ENCODE assay signal across 8 mouse cellular contexts in genomic region chr9:119339558-119340211, GRCm38 (mm10). TPM values are rescaled to one million over a fixed set of nuclear protein-coding genes. Genes with fewer than 3 reads are reported as not detected.
A peak's percentile ranks its signal among the peaks of the same experiment; 100 is the strongest.
DNase-seq lines count a peak whose midpoint lies in the region; ATAC-seq and TF ChIP-seq lines count a peak whose summit lies in the region.

TSS of gene Acaa1a (plus strand) at chr9:119339676.

- H3K27me3 ChIP-seq in embryonic facial prominence, embryonic 13.5 days, result no peaks in the 10 kb centered on the region
- H3K27me3 ChIP-seq in midbrain, postnatal 0 days (ENCODE audit: insufficient read depth, low read length), result no peaks in the 10 kb centered on the region

- under 1% methylated on average over 43 of the region's 43 CpGs for WGBS in embryonic facial prominence, embryonic 13.5 days
- under 1% methylated on average over 43 of the region's 43 CpGs for WGBS in midbrain, postnatal 0 days

- peak; percentile 90 for DNase-seq in A20 (ENCODE audit: low read depth, low spot score)
- DNase-seq in adrenal gland, postnatal 10 days, result peak; percentile 81
- peak; percentile 85 for DNase-seq in heart, adult 8-10 months (ENCODE audit: low spot score)
- DNase-seq in kidney, adult 8-10 months, result peak; percentile 76
- peak; percentile 80 for DNase-seq in liver
- DNase-seq in midbrain, postnatal 0 days (ENCODE audit: low spot score), result peak; percentile 64
- peak; percentile 74 to 84 for DNase-seq in spleen, postnatal 4 days (ENCODE audit: low spot score in 2 of 2)

- ATAC-seq in embryonic facial prominence, embryonic 13.5 days (ENCODE audit: insufficient number of reproducible peaks, insufficient read depth, low FRiP score, low TSS enrichment, low read depth), result no peak
- ATAC-seq in midbrain, postnatal 0 days (ENCODE audit: low FRiP score), result no peak

- peak within 1 kb of the TSS; percentile 81 for H3K4me2 ChIP-seq in embryonic facial prominence, embryonic 13.5 days
- peak within 1 kb of the TSS; percentile 76 for H3K4me2 ChIP-seq in midbrain, postnatal 0 days (ENCODE audit: low read depth, low read length, poor library complexity, severe bottlenecking)

- H3K9me3 ChIP-seq in embryonic facial prominence, embryonic 13.5 days, result no peaks in the 10 kb centered on the region
- H3K9me3 ChIP-seq in midbrain, postnatal 0 days (ENCODE audit: low read length), result no peaks in the 10 kb centered on the region

- peaks cover 19% of the 10 kb centered on the region for H3K36me3 ChIP-seq in embryonic facial prominence, embryonic 13.5 days
- peaks cover 11% of the 10 kb centered on the region for H3K36me3 ChIP-seq in midbrain, postnatal 0 days (ENCODE audit: insufficient read depth, low read length)

- peaks cover 24% of the 10 kb centered on the region for H3K4me1 ChIP-seq in embryonic facial prominence, embryonic 13.5 days
- peaks cover 9% of the 10 kb centered on the region; the same call in 1 of the 2 replicates for H3K4me1 ChIP-seq in midbrain, postnatal 0 days (ENCODE audit: insufficient read depth, low read length)

- H3K27ac ChIP-seq in embryonic facial prominence, embryonic 13.5 days, result peak within 1 kb of the TSS; percentile 94
- peak within 1 kb of the TSS; percentile 53 for H3K27ac ChIP-seq in midbrain, postnatal 0 days (ENCODE audit: low read depth, low read length)

- peak within 1 kb of the TSS; percentile 81 for H3K9ac ChIP-seq in embryonic facial prominence, embryonic 13.5 days
- H3K9ac ChIP-seq in midbrain, postnatal 0 days (replicated peaks; ENCODE audit: low read length, poor library complexity, severe bottlenecking), result peak within 1 kb of the TSS; percentile 79; the same call in 1 of the 2 replicates

- H3K4me3 ChIP-seq in embryonic facial prominence, embryonic 13.5 days, result peak within 1 kb of the TSS; percentile 85
- H3K4me3 ChIP-seq in midbrain, postnatal 0 days (ENCODE audit: low read depth, low read length), result peak within 1 kb of the TSS; percentile 73

- peak; percentile 39 for TF ChIP-seq CTCF in midbrain, postnatal 0 days (IDR thresholded peaks at IDR 0.05)

RNA-seq across cellular contexts. Expression of gene Acaa1a, which starts in this region (rescaled TPM):
- 100 to 1,000 TPM; 113 to 126 TPM for total RNA-seq in adrenal gland, postnatal 10 days (2021)
- polyA plus RNA-seq in embryonic facial prominence, embryonic 13.5 days (2015; fragmentation: Nextera tagmentation; extraction: Ambion mirVana), result 94.4 and 96.7 TPM in 2 replicates
- total RNA-seq in heart, adult 8-10 months (2022), result 10 to 100 TPM; 75.1 to 88.4 (median 78.0) TPM
- 106 and 120 TPM in 2 replicates for total RNA-seq in midbrain, postnatal 0 days (2014; rRNA removed)
- 75.5 and 82.6 TPM in 2 replicates for polyA plus RNA-seq in midbrain, postnatal 0 days (2015; fragmentation: Nextera tagmentation; extraction: Ambion mirVana)
